Mouse (Mus musculus) heart, postnatal 14 days (tissue): ENCODE measurements around the gene Nrg4. TPM values are rescaled to one million over a fixed set of nuclear protein-coding genes. Genes with fewer than 3 reads are reported as not detected.
A peak's percentile ranks its signal among the peaks of the same experiment; 100 is the strongest.

Source experiments
- DNase-seq, 2 experiments: peaks; one replicate each; pipeline ENCODE4 v3.0.0; 2021 to 2022
- intact Hi-C: fragments of 180-260 bp; cut with DNase I; formaldehyde crosslinking; loops from one replicate; pipeline ENCODE4 v1.15.1; 2025
- total RNA-seq, 2 experiments: library from RNA; stranded (reverse); gene quantifications; 2 replicates each; pipeline ENCODE4 v1.2.3; 2021

Nrg4 gene
- total RNA-seq, 2 experiments from 2014 or later, result 0.49 to 2.0 TPM

DNA sequence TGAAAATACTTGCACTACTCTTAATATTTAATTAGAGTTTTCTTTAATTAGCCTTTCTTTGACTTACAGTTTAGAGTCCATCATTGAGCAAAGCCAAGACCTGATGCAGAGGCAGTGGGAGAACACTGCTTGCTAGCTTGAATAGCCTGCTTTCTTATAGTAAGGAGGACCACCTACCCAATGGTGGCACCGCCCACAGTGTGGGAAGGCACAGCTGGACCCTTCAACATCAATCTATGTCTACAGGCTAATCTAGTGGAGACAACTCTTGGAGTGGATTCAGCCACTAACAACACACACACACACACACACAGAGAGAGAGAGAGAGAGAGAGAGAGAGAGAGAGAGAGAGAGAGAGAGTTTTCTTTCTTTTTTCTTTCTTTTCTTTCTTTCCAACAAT is 1.6 kb downstream of the Nrg4 start:
- intact Hi-C loops, result loop anchor here (5.0 kb wide), 1 partner anchor 67 kb away; no protein-coding TSS in a partner anchor
- DNase-seq, result no peak

DNA sequence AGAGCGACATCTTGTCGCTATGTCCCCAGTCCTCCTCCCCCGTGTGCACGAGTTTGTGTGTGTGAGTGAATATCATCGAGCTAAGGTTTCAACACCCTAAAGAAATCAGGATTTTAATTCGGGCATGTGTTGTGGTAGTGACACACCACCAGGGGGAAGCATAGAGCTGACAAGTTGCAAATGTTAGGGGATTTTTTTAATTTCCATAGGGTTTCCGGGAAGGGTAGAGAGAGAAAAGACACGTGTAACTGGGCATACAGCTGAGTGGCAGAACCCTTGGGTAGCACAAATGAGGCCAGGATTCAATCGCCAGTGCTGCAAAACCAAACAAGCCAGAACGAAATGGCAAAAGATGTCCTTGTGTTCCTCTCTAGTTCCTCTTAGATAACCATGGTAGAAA is 2.1 kb downstream of the Nrg4 start:
- intact Hi-C loops, result no loop called here
- DNase-seq, result no peak

DNA sequence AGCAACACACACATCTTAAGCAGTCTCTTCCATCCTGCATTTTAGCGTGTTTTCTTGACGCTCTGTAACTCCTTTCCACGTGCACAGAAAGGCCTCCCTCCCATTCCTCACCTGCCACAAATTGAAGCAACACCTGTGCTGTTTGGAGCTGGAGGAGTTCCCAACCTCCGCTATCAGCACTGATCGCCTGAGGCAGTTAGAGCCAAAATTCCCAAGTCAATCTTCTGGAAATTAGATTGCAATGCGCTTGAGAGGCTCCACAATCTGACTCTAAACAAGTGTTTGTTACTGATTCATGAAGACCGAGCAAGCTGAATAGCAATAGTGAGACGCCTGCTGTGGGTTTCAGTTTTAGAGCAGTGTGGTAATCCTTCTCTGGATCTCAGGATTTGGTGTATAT is 2.6 kb downstream of the Nrg4 start:
- no peak for DNase-seq
- intact Hi-C loops, result no loop called here

DNA sequence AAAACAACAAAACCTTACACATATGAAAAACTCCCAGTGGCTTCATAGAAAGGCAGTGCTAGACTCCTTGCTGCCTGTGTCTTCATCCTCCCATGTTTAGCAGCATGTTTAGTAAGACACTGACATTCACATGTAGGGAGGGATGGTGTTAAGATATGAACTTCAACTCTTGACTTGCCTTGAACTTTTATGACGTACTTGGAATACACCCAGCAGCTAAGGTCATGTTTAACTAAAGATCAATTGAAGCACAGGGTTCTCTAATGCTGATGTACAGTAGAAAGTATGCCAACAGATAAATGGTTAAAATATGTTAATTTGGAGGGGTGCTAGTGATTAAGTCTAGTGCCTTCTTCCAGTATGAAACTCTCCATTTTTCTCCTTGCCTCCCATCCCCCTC is 4.0 kb downstream of the Nrg4 start:
- no peak for DNase-seq
- intact Hi-C loops, result no loop called here

DNA sequence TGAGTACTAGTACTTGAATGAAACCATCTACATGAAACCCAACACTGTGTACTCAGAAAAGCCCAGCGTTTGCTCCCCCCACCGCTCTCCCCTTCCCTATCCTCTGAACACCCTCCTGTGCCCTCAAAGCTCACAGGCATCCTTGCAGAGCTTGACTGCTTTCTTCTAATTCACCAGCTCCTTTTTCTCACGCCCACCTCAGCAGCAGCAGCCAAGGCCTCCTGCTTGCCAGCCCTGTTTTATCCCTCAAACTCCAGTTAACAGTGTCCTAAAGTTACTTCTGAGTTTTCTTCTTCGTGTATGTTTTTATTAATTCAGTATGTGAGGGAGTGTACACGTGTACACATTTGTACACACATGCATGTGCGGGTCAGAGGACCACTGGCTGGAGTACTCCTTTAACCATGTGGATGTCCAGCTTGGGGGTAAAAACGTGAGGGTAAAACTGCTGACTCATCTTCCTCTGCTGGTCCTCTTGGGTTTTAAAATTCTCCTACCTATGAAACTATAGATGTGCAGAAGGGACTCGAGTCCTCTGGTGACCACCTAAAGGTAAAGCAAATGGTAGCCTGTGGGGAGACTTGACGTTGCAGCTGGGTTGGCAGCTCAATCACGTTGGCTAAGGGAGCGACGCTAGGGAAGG is 12.9 kb downstream of the Nrg4 start:
- no peak for DNase-seq
- intact Hi-C loops, result loop anchor here (2.0 to 10.0 kb wide), 5 partner anchors 79 to 579 kb away; partner anchors contain the start of genes Ube2q2 and Wdr61

DNA sequence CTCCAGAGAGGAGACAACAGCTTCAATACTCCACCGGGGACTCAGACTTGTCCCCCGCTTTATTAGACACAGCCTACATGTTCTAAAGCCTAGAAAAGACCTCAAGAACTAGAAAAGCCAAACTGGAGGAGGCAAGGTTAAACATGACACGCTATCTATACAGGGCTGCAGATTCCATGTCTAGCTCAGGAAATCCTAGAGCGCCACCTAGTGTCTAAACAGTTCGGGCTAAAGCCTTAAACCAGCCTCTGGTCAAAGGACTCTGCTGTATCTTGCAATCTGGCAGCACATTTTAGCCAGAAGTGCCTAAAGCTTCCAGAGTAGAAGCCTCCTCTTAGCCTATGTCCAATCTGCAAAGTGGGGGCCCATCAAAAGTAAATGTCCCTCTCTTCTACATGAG is 15.1 kb downstream of the Nrg4 start:
- DNase-seq, result peak; percentile 61 to 85
- intact Hi-C loops, result loop anchor here (5.0 to 10.0 kb wide), 4 partner anchors 79 to 577 kb away; partner anchors contain the start of genes Ube2q2 and Wdr61

DNA sequence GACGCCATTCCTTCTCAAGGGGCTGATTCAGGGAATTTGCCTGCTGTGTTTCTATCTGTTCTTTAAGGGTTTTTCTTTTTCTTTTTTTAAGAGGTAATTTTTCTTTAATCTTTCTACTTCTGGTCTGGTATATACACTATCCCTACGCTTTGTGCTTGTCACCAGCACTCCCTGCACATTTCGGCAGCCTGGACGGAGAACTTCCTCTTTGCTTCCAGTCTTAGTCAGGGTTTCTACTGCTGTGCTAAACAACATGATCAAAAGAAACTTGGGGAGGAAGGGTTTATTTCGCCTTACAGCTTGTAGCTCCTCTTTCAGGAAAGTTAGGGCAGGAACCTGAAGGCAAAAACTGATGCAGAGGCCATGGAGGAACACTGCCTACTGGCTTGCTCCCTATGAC is 18.2 kb downstream of the Nrg4 start:
- DNase-seq, result no peak
- intact Hi-C loops, result loop anchor here (5.0 kb wide), 1 partner anchor 476 kb away; no protein-coding TSS in a partner anchor

DNA sequence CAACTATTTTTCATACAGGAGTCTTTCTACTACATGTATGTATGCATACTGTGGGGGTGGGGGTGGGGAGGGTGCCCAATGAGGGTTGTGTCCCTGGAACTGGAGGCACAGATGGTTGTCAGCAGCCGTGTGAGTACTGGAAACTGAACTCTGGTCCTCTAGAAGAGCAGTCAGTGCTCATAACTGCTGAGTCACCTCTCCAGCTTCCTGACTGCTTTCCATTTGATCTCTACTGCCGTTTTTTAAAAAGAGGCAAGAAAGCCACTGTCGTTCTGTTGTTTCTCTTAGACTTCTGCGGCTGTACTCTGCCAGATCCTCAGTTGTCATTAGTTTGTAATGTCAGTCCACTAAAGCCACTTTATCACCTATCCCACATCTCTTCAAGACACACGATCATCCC is 19.1 kb downstream of the Nrg4 start:
- no peak for DNase-seq
- intact Hi-C loops, result loop anchor here (5.0 kb wide), 1 partner anchor 475 kb away; no protein-coding TSS in a partner anchor

DNA sequence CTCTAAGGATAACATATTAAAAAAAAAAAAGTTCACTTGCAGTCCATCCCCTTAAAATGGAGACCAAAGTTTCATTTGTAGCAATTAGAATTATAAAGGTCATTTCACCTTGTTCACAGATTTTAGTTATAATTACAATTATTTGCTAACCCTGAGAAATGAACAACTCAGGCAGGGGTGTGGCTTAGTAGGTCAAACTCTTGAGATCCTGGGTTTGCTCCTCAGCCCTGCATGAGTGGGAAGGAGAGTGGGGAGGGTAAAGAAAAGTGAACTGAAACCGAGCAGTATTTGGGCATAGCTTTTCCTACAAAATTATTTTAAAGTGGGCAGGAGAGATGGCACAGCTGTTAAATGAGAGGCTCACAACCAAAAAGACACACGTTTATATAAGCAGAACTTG is 19.6 kb downstream of the Nrg4 start:
- no peak for DNase-seq
- intact Hi-C loops, result loop anchor here (5.0 kb wide), 1 partner anchor 475 kb away; no protein-coding TSS in a partner anchor

DNA sequence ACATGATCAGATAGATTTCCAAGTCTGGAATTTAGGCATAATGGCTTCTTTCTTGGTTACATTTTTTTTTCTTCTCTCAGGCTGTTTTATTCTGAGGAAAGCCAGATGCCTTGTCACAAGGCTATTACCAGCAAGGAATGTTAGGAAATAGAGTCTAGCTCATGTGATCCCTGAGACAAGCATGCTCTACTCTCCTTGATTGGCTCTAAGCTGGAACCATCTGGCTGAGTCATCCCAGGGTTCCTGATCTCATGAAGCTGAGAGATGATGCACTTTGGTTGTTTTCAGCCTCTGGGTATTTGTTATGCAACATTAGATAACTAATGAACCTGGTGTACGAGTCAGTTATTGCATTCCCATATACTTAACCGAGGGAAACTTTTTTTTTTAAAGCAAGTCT is 30.4 kb downstream of the Nrg4 start:
- intact Hi-C loops, result no loop called here

DNA sequence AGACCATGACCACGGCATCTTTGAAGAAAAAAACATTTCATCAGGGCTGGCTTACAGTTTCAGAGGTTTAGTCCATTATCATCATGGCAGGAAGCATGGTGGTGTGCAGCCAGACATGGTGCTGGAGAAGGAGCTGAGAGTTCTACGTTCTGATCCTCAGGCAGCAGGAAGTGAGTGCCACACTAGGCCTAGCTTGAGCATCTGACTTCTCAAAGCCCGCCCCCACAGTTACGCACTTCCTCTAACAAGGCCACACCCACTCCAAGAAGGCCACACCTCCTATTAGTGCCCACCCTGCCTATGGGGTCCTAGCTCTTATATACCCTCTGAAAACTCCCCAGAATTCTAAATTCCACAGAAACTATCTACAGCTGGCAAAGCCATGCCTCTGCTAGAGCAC is 34.7 kb downstream of the Nrg4 start:
- no peak for DNase-seq
- intact Hi-C loops, result no loop called here

More for the DNA sequence above, 30.4 kb downstream of the Nrg4 start:
- no peak for DNase-seq

DNA sequence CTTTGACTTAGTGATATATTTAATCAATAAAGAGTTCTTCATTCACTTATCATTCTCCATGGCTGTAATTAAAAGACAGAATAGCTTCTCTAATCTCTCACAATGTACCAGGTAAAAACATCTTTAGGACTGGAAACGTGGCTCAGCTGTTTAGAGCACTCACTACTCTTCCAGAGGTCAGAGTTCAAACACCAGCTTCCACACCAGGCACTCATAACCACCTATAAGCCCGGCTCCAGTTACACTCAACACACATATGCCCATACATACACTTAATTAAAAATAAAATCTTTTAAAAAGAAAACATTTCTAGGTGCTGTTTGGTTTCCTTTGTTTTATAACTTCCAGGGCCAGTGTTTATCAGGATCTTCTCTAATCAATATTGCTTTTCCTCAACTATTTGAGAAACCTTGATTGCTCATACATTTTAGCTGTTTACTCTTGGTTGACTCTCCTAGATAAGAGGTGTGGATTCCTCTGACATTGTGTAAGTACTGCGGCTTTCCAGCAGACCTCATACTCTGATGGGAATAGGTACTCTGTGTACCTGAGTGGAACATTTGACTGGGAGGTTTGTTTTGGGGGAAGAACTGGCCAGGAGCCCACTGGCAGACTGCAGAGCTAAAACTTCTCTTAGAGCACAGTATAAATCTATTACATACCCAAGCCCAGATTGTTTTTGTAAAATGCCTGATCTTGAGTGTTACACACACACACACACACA is 37.0 kb downstream of the Nrg4 start:
- DNase-seq, result no peak
- intact Hi-C loops, result no loop called here

DNA sequence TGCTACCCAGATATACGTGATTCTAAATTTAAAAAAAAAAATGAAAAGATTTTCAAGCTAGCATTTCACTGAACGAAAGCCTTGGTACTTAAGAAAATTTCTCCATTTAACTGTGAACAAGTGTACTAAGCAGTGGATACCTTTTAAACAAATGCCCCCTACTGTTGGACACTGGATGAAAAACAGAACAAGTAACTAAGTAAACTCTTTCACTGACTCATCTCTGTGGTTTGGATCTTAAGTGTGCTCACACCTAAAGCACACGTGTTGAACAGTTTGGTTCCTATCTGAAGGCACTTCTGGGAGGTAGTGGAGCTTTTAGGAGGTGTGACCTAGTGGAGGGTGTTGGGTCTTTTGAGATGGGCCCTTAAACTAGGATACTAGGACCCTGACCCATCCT is 41.4 kb downstream of the Nrg4 start:
- intact Hi-C loops, result no loop called here
- no peak for DNase-seq

DNA sequence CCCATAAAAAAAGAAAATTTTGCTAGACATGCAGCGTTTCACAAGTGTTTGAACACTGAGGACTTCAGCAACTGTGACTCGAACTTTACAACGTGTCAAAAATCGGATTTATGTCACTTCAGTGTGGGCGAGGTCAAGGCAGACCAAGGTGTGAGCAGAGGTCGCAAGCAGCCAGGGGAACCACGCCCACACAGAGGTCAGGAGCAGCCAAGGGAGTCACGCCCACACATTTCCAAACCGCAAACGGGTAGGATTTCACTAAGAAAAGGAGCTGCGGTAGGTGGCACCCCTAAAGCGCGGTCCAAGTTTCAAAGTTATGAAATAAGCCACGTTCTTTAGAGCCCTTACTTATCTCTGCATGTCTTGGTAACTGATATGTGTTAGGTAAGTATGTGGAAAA is 43.1 kb downstream of the Nrg4 start:
- DNase-seq, result peak in 1 of 2 experiments; percentile 11
- intact Hi-C loops, result no loop called here

DNA sequence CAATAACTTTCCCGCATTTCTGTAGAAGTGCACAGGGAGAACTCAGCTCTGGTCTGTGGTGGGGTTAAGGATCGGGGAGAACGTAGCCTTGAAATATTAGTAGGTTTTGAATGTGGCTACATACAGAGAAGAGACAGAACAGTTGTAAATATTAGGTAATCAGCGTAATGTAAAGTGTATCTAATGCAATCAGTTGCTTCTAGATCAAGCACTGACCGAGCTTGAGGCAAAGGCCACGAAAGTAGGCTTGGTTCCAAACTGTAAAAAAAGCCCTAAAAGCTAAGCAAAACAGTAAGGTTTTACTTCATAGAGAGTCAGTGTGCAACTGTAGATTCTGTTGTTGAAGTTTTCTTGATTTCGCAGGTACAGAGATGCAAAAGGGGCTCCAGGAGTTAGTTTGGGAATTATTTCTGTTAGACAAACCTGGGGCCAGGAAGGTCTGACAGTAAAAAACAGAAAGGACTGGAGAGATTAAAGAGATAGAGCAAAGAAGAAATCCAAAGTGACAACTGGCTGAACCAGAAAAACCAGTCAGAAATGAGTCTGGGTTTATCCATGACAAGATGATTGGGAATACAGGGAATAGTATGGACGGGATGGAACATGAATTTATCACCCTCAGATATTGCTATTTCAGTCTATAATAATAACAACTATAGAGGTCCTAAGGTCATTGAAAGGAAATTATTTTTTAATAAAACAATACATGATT is 47.4 kb downstream of the Nrg4 start:
- intact Hi-C loops, result no loop called here
- DNase-seq, result no peak

DNA sequence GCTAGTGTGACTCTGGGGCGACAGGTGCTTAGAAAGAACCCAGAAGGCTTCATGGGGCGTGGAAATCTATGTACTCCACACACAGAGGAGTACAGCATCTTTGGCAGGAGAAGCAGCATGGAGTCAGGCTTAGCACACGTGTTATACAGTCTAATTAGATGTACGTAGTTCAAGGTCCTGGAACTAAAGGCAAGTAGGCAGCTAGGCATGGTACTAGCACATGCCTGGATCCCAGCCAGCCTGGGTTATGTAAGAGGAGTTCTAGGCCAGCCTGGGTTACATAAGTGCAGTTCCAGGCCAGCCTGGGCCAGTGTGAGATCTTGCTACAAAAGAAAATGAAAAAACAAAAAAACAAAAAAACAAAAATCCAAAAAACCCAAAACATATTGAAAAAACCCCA is 49.1 kb downstream of the Nrg4 start:
- intact Hi-C loops, result no loop called here
- peak in 1 of 2 experiments; percentile 5 for DNase-seq

DNA sequence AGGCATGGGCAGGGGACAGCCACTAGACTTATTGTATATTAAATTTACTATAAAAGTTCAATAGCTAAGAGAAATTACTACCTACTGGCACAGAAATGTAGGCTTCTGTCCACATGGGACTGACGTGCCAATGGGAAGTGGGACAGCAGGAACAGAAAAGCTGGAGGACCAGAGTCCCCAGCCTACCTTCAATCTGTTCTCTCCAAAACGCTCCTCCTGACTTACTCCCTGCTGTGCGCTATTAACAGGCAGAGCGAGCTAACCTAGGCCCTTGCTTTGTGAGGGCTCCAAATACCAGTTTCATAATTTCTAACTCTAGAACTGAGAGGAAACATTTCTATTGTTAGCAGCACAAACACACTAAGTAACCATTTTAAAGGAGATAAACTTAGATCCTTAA is 52.7 kb downstream of the Nrg4 start:
- intact Hi-C loops, result no loop called here
- DNase-seq, result no peak

DNA sequence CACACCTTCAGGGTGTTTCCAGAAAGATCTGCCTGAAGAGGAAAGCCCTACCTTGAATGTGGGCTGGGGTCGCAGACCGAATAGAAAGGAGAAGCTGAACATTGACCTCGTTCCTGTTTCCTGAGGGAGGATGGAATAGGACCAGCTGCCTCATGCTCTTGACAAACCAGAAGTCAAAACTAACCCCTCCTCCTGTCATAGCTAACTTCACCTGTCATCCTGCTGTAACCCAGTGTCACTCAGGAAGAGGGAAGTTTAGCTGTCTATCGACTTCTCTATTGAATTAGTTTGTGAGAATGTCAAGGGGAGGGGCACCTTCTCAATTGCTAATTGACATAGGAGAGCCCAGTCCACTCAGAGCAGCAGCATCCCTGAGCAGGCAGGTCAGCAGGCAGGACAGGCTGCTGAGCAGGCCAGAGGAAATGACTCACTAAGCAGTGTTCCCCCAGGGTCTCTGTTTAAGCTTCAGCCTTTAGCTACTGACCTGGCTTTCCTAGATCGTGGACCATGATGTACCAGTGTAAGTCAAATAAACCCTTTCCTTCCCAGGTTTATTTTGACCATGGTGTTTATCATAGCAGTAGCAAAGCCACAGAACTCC is 54.6 kb downstream of the Nrg4 start:
- no peak for DNase-seq
- intact Hi-C loops, result no loop called here

DNA sequence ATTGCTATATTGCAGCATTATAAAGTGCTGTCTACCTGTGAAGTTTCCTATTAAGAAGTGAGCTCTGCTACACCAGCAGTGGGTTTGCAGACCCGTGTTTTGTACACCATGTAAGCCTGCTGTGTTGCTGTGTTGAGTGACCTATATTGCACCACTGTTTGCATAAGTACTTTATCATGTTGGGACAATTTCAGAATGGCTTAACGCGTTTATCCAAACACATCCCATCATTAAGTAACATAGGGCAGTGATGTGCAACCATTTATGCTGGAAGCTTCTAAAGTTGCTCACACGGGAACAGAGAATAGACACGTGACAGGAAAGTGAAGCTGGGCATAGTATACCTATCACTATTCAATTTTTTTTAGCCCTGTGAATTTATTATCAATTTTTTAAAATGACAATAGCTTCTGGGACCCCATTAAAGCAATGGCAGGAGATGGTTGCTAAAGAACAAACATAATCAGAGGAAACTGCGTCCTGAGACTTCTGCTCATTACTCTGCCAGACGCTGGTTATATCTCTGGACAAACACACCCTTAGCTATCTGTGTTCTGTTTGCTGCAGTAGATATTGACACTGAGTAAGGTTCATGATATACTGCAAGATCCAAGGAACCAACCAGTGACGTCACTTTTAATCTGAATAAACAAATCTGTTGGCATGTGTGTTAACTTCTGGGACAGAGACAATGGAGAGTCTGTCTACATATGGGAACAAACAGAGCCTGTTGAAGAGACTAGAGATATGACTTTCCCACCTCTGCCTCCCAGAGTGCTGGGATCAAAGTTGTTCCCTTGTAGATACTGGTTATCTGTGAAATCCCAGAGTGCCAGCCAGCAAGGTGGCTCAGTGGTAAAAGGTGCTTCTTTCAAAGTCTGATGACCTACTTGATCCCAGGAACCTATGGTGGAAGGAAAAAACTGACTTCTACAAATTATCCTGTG is 62.0 kb downstream of the Nrg4 start:
- no peak for DNase-seq
- intact Hi-C loops, result no loop called here

DNA sequence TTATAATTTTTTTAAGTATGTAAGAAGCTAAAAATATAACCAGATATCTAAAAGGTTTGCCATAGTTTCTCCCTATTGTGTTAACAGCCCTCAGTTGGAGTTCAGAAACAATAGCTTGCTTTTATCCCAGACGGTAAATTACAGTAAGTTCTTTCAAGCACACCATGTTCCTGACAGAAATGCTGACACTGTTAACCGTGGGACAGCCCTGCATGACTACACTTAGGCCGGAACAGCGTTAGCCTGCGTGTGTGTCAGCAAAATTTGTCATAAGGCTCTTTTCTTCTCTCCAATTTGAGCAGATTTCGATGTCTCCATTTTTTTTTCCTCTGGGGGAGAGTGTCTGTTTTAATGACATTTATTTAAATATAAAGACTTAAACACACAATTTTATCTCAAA is 66.9 kb downstream of the Nrg4 start:
- intact Hi-C loops, result no loop called here

More for the DNA sequence above, 66.9 kb downstream of the Nrg4 start:
- no peak for DNase-seq
